Mouse (Mus musculus): ENCODE measurements around the gene Krt1. TPM values are rescaled to one million over a fixed set of nuclear protein-coding genes. Genes with fewer than 3 reads are reported as not detected.

The Krt1 gene
- polyA plus RNA-seq, 1 experiment from 2014 or later, result 1.9 TPM

Small RNAs within 50 kb of the gene (microRNA-seq; reads per million reads assigned to microRNA genes)
- gene Gm44356, result not detected

Other genes with a start within 250 kb of the Krt1 start
- not detected in 2 replicates for gene Gm5414, start 222.6 kb downstream of the Krt1 start, polyA plus RNA-seq (2014; fragmentation: Nextera tagmentation; extraction: Ambion mirVana)
- not detected in 2 replicates for gene Gm5478, start 203.4 kb downstream of the Krt1 start, polyA plus RNA-seq (2014; fragmentation: Nextera tagmentation; extraction: Ambion mirVana)
- not detected in 2 replicates for gene Krt6b, start 170.5 kb downstream of the Krt1 start, polyA plus RNA-seq (2014; fragmentation: Nextera tagmentation; extraction: Ambion mirVana)
- gene Krt6a, start 156.5 kb downstream of the Krt1 start, polyA plus RNA-seq (2014; fragmentation: Nextera tagmentation; extraction: Ambion mirVana), result 16.8 and 25.8 TPM in 2 replicates
- gene Krt5, start 137.9 kb downstream of the Krt1 start, polyA plus RNA-seq (2014; fragmentation: Nextera tagmentation; extraction: Ambion mirVana), result 50.0 and 65.6 TPM in 2 replicates
- gene Krt71, start 107.7 kb downstream of the Krt1 start, polyA plus RNA-seq (2014; fragmentation: Nextera tagmentation; extraction: Ambion mirVana), result not detected in 2 replicates
- gene Krt72, start 64.3 kb downstream of the Krt1 start, polyA plus RNA-seq (2014; fragmentation: Nextera tagmentation; extraction: Ambion mirVana), result not detected in 2 replicates
- gene Krt73, start 48.4 kb downstream of the Krt1 start, polyA plus RNA-seq (2014; fragmentation: Nextera tagmentation; extraction: Ambion mirVana), result not detected in 2 replicates
- not detected in 2 replicates for gene Krt2, start 32.6 kb downstream of the Krt1 start, polyA plus RNA-seq (2014; fragmentation: Nextera tagmentation; extraction: Ambion mirVana)
- 0.13 and 0.14 TPM in 2 replicates for gene Krt77, start 18.9 kb upstream of the Krt1 start, polyA plus RNA-seq (2014; fragmentation: Nextera tagmentation; extraction: Ambion mirVana)
- gene Krt76, start 42.1 kb upstream of the Krt1 start, polyA plus RNA-seq (2014; fragmentation: Nextera tagmentation; extraction: Ambion mirVana), result not detected in 2 replicates
- 60.1 and 100 TPM in 2 replicates for gene Krt4, start 73.9 kb upstream of the Krt1 start, polyA plus RNA-seq (2014; fragmentation: Nextera tagmentation; extraction: Ambion mirVana)
- gene Krt79, start 89.5 kb upstream of the Krt1 start, polyA plus RNA-seq (2014; fragmentation: Nextera tagmentation; extraction: Ambion mirVana), result 0.38 and 0.78 TPM in 2 replicates
- 0.36 and 0.66 TPM in 2 replicates for gene Krt78, start 103.5 kb upstream of the Krt1 start, polyA plus RNA-seq (2014; fragmentation: Nextera tagmentation; extraction: Ambion mirVana)
- 707 and 780 TPM in 2 replicates for gene Krt8, start 153.7 kb upstream of the Krt1 start, polyA plus RNA-seq (2014; fragmentation: Nextera tagmentation; extraction: Ambion mirVana)
- 407 and 452 TPM in 2 replicates for gene Krt18, start 177.4 kb upstream of the Krt1 start, polyA plus RNA-seq (2014; fragmentation: Nextera tagmentation; extraction: Ambion mirVana)
- gene Eif4b, start 223.0 kb upstream of the Krt1 start, polyA plus RNA-seq (2014; fragmentation: Nextera tagmentation; extraction: Ambion mirVana), result 129 and 134 TPM in 2 replicates
- 42.6 and 48.5 TPM in 2 replicates for gene Tns2, start 249.6 kb upstream of the Krt1 start, polyA plus RNA-seq (2014; fragmentation: Nextera tagmentation; extraction: Ambion mirVana)